Mouse (Mus musculus) stomach, embryonic 14.5 days (tissue): ENCODE results near the gene BC004004. TPM values are rescaled to one million over a fixed set of nuclear protein-coding genes. Genes with fewer than 3 reads are reported as not detected.

Experiments
- ATAC-seq: fragments of 200-750 bp; cut with Nextera tagmentation; 2 replicates; pipeline ENCODE4 v1.8.0; 2017; ENCODE audit warnings: low read depth, moderate TSS enrichment; ENCODE audit not compliant: insufficient number of reproducible peaks, insufficient read depth, low FRiP score
- H3K27ac ChIP-seq: fragments of 300-500 bp; sonication (generic); 2 replicates; pipeline ENCODE4 v1.5.1; 2014; ENCODE audit warnings: mild to moderate bottlenecking, low read length, moderate library complexity, mixed read lengths
- H3K27me3 ChIP-seq: fragments of 300-500 bp; sonication (generic); 2 replicates; pipeline ENCODE4 v1.6.1; 2014; ENCODE audit warnings: low read length, control low read depth, mixed read lengths; ENCODE audit not compliant: control insufficient read depth, insufficient read depth
- H3K36me3 ChIP-seq: fragments of 300-500 bp; sonication (generic); 2 replicates; pipeline ENCODE4 v1.6.1; 2014; ENCODE audit warnings: mild to moderate bottlenecking, control low read depth, low read length, moderate library complexity, mixed read lengths; ENCODE audit not compliant: control insufficient read depth, insufficient read depth
- H3K4me1 ChIP-seq: fragments of 300-500 bp; sonication (generic); 2 replicates; pipeline ENCODE4 v1.6.1; 2014; ENCODE audit warnings: low read length, control low read depth, mixed read lengths; ENCODE audit not compliant: control insufficient read depth, insufficient read depth
- H3K4me2 ChIP-seq: fragments of 300-500 bp; sonication (generic); replicated peaks from 2 replicates; pipeline ENCODE4 v1.6.1; 2014; ENCODE audit warnings: low read depth, low read length, control low read depth
- H3K4me3 ChIP-seq: fragments of 300-500 bp; sonication (generic); 2 replicates; pipeline ENCODE4 v1.5.1; 2014; ENCODE audit warnings: low read depth, low read length, control low read depth
- H3K9ac ChIP-seq: fragments of 300-500 bp; sonication (generic); replicated peaks from 2 replicates; pipeline ENCODE4 v1.6.1; 2014; ENCODE audit warnings: low read depth, mild to moderate bottlenecking, control low read depth, low read length, moderate library complexity, mixed read lengths
- H3K9me3 ChIP-seq: fragments of 300-500 bp; sonication (generic); 2 replicates; pipeline ENCODE4 v1.6.1; 2016; ENCODE audit warnings: low read depth, low read length, control low read depth; ENCODE audit not compliant: control insufficient read depth
- WGBS: fragments of 180-500 bp; shearing (Covaris S2); extraction: QIAGEN DNeasy Blood & Tissue Kit; methylation state at CpG from one replicate; pipeline ENCODE4 v1.1.7; 2014; 5-methylcytosine and 5-hydroxymethylcytosine counted together
- polyA plus RNA-seq: library from polyadenylated mRNA; unstranded; fragments of >200 nt; fragmentation: Nextera tagmentation; extraction: Ambion mirVana; gene quantifications from 2 replicates; pipeline ENCODE4 v1.2.1, GENCODE M21; 2014

BC004004 gene
- polyA plus RNA-seq, 1 experiment from 2014 or later = 79.5 TPM

DNA sequence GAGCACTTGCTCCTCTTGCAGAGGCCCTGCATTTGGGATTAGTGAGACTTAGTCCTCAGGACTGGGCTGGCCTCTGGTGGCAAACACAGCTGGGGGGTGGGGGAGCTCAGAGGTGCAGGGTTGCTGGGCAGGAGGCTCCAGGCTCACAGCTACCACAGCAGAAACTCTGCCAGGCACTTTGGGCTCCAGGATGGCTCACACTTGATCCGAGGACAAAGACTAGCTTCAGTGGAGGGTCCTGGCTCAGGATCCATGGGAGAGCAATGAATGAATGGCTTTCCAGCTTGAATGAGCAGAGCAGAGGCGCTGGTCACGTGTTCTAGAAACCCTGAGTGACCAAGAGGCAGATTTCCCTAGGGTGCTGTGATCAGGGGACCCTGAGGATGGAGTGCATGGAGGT, 90.3 kb downstream of the BC004004 start:
- no peak overlapping the region for H3K4me3 ChIP-seq
- peaks cover 21% of the 10 kb centered on the region for H3K4me1 ChIP-seq
- H3K4me2 ChIP-seq = no peak overlapping the region
- no peaks in the 10 kb centered on the region for H3K27me3 ChIP-seq
- H3K9ac ChIP-seq = no peak overlapping the region
- H3K9me3 ChIP-seq = no peaks in the 10 kb centered on the region
- H3K27ac ChIP-seq = no peak overlapping the region
- 69% methylated on average over 3 of the region's 3 CpGs for WGBS
- ATAC-seq = no peak
- H3K36me3 ChIP-seq = no peaks in the 10 kb centered on the region

- Histone ChIP-seq H3K4me1 (peaks cover 13% of the 10 kb centered on the region), H3K4me3 (no peak within 1 kb of the TSS), H3K4me2 (0 out of 2 replicates have a peak within 1 kb of the TSS, but pooled peaks have one; percentile 10), H3K27ac (no peak within 1 kb of the TSS), H3K9ac (no peak within 1 kb of the TSS), H3K9me3 (no peaks in the 10 kb centered on the region), H3K36me3 (no peaks in the 10 kb centered on the region), H3K27me3 (no peaks in the 10 kb centered on the region)
- WGBS = 16% methylated on average over 5 of the region's 5 CpGs
- ATAC-seq = no peak
Observed at GRCm38 (mm10) chr17:29360761-29361221, 92.2 kb downstream of the BC004004 start, which contains the start of gene Fgd2. Fgd2 (plus strand) TSS chr17:29360914.

- H3K36me3 ChIP-seq = no peaks in the 10 kb centered on the region
- no peaks in the 10 kb centered on the region for H3K27me3 ChIP-seq
- no peak overlapping the region for H3K27ac ChIP-seq
- H3K4me2 ChIP-seq = no peak overlapping the region
- WGBS = 54% methylated on average over 8 of the region's 8 CpGs
- ATAC-seq = no peak
- no peaks in the 10 kb centered on the region for H3K9me3 ChIP-seq
- no peak overlapping the region for H3K4me3 ChIP-seq
- H3K9ac ChIP-seq = no peak overlapping the region
- H3K4me1 ChIP-seq = peaks cover 1% of the 10 kb centered on the region; the same call in 1 of the 2 replicates
Observed at GRCm38 (mm10) chr17:29361982-29362691, 93.5 kb downstream of the BC004004 start.

GRCm38 (mm10) chr17:29363109-29363508, 94.5 kb downstream of the BC004004 start:
- H3K9ac ChIP-seq = no peak overlapping the region
- H3K4me2 ChIP-seq = no peak overlapping the region
- no peaks in the 10 kb centered on the region for H3K27me3 ChIP-seq
- no peaks in the 10 kb centered on the region for H3K9me3 ChIP-seq
- 75% methylated on average over 8 of the region's 8 CpGs for WGBS
- no peak for ATAC-seq
- H3K27ac ChIP-seq = no peak overlapping the region
- H3K4me3 ChIP-seq = no peak overlapping the region
- no peaks in the 10 kb centered on the region for H3K4me1 ChIP-seq
- no peaks in the 10 kb centered on the region for H3K36me3 ChIP-seq

Other genes starting within 250 kb of the BC004004 start
- 593 and 674 TPM in 2 replicates for gene Srsf3, start 236.2 kb upstream of the BC004004 start, polyA plus RNA-seq
- gene Cdkn1a, start 177.8 kb upstream of the BC004004 start, polyA plus RNA-seq = 62.0 and 62.6 TPM in 2 replicates
- gene Rab44, start 154.6 kb upstream of the BC004004 start, polyA plus RNA-seq = 0.39 and 0.97 TPM in 2 replicates
- 12.2 and 15.0 TPM in 2 replicates for gene Cpne5, start 30.6 kb upstream of the BC004004 start, polyA plus RNA-seq
- gene Ppil1, start 4.6 kb upstream of the BC004004 start, polyA plus RNA-seq = 134 and 137 TPM in 2 replicates
- 0.13 and 0.41 TPM in 2 replicates for gene Pi16, start 48.9 kb downstream of the BC004004 start, polyA plus RNA-seq
- gene Mtch1, start 79.1 kb downstream of the BC004004 start, polyA plus RNA-seq = 287 and 333 TPM in 2 replicates
- gene Fgd2, start 92.1 kb downstream of the BC004004 start, polyA plus RNA-seq = 8.4 and 11.5 TPM in 2 replicates
- gene Pim1, start 222.0 kb downstream of the BC004004 start, polyA plus RNA-seq = 10.1 TPM in 2 replicates